Mouse (Mus musculus): ENCODE measurements around the gene Tmem211. TPM values are rescaled to one million over a fixed set of nuclear protein-coding genes. Genes with fewer than 3 reads are reported as not detected.

Tmem211 gene
- polyA plus RNA-seq, 1 experiment: not detected

DNA sequence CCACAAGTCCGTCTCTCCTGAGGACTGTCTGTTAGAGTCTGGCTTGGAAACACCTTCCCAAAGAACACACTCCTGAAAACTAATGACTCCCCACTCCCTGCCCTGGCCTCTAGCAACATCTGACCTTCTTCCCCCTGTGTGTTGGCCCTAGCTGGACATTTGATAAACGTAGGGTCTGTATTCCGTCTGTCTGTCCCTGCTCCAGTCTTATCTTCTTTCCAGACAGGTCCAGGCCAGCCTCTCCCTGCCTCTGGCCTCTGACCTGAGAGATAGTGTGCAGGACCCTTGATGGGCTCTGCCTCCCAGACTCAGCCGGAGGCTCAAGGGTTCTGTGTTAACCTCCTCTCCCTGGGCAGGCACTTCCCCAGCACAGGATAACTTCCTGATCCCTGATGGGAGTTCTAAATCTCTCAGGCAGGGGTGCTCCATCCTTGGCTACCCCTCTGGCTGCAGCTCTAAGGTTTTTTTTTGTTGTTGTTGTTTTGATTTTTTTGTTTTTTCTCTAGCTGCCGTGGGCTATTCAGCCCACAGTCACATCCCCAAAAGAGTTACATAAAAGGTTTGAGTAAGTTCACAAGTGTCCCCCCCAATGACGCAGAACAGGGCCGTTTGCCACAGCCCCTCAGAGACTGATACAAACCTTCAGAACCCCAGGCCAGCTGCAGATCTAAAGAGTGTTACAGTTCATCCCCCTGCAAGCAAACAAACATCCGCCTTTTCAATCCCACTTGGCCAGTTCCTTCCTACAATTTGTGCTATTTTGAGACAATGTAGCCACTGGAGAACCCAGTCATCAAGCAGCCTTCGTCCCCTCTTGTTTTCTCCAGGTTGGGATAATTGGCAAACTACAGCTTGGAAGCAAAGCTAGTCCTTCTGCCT, 29.6 kb upstream of the Tmem211 start:
- TF ChIP-seq POLR2A (IDR thresholded peaks at IDR 0.05; ENCODE audit: low read depth, low read length) (no peak), CTCF (IDR thresholded peaks at IDR 0.05; ENCODE audit: borderline replicate concordance, insufficient read depth, low read length) (no peak)
- H3K4me3 ChIP-seq (ENCODE audit: insufficient read depth, low read length): no peak overlapping the region
- H3K4me1 ChIP-seq (ENCODE audit: control insufficient read depth, insufficient read depth, low read length): no peaks in the 10 kb centered on the region
- no peak overlapping the region for H3K27ac ChIP-seq (ENCODE audit: insufficient read depth, low read length)

DNA sequence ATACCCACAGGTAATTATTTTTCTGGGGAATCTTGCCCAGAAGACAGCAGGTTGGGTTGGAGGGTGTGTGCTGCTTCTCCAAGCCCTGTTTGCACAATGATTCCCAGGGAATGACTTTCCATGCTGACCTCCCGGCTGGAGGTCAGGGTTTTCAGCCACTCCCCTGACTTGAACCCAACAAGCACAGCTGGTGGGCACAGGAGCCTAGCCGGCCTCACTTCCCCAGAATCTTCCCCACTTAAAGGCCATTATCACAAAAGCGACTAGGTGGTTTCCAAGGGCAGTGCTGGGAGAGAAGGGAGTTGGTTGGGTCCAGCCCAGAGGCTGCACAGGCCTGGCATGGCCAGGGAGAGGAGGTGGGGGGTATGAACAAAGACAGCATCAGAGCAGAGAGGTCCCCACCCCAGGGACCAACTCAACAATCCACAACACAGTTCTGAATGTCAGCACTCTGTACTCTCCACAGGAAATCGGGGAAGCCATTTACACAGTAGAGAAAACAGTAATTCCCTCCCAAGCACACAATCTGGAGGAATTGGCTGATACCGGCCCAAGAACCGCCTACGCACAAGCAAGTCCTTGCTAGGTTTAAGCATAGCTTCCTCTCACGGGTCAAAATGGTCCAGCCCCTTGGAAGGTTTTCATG, 27.5 kb upstream of the Tmem211 start:
- H3K4me1 ChIP-seq (ENCODE audit: control insufficient read depth, insufficient read depth, low read length): no peaks in the 10 kb centered on the region
- TF ChIP-seq CTCF (IDR thresholded peaks at IDR 0.05; ENCODE audit: borderline replicate concordance, insufficient read depth, low read length) (no peak), POLR2A (IDR thresholded peaks at IDR 0.05; ENCODE audit: low read depth, low read length) (no peak)
- no peak overlapping the region for H3K4me3 ChIP-seq (ENCODE audit: insufficient read depth, low read length)
- H3K27ac ChIP-seq (ENCODE audit: insufficient read depth, low read length): no peak overlapping the region

GRCm38 (mm10) chr5:113199772-113200134, 27.0 kb upstream of the Tmem211 start:
- Histone ChIP-seq H3K4me1 (ENCODE audit: control insufficient read depth, insufficient read depth, low read length) (no peaks in the 10 kb centered on the region), H3K4me3 (ENCODE audit: insufficient read depth, low read length) (no peak overlapping the region), H3K27ac (ENCODE audit: insufficient read depth, low read length) (no peak overlapping the region)
- TF ChIP-seq CTCF (IDR thresholded peaks at IDR 0.05; ENCODE audit: borderline replicate concordance, insufficient read depth, low read length) (no peak), POLR2A (IDR thresholded peaks at IDR 0.05; ENCODE audit: low read depth, low read length) (no peak)

DNA sequence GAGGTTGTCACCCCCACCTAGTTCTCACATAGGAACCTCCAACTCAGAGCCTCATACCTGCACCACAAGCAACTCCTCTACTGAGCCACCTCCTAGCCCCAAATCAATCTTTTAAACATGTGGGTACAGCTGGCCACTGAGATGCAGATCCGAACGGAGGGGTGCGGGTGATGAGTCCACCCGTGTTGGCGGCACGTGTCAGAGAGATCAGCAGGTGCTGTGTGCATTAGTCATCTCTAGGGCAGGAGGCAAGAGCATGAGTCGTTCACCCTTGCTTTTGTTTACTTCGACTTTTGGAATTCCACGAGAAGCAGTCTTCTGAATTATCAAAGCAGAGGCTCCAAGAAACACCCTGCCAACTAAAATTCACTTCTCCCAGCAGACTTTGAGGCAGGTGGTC, 22.5 kb upstream of the Tmem211 start:
- Histone ChIP-seq H3K27ac (ENCODE audit: insufficient read depth, low read length) (no peak overlapping the region), H3K4me3 (ENCODE audit: insufficient read depth, low read length) (no peak overlapping the region), H3K4me1 (ENCODE audit: control insufficient read depth, insufficient read depth, low read length) (peaks cover 7% of the 10 kb centered on the region)
- TF ChIP-seq POLR2A (IDR thresholded peaks at IDR 0.05; ENCODE audit: low read depth, low read length) (no peak), CTCF (IDR thresholded peaks at IDR 0.05; ENCODE audit: borderline replicate concordance, insufficient read depth, low read length) (no peak)

DNA sequence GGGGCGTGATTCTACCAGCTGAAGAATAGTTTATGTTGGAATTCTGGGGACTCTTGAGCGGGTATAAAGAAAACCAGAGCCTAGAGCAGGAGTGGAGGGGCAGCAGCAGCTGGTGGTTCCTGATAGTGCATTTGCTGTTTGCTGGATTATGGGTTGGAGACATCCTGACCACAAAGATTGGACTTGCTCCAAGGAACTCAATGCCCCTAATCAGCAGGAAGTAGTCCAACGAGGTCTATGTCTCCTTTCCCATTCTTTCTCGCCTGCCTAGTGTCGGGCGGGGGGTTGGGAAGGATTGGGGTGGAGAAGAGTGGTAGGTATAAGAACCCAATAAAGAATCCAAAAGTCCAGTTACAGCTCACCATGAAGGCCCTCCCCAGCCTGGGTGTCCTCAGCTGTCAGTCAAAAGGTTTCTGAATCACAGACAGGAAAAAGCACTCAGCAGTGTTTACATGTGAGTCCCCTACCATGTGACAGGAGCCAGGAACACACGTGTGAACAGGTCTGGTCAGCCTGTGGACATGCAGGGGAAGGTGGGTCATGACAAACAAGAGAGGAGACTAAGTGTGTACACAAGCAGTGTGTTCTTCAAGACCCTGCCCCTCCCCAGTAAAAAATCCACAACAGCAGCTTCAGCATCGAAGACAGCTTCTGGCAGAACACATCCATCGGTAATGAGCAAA, 19.9 kb upstream of the Tmem211 start:
- no peak overlapping the region for H3K4me3 ChIP-seq (ENCODE audit: insufficient read depth, low read length)
- TF ChIP-seq CTCF (IDR thresholded peaks at IDR 0.05; ENCODE audit: borderline replicate concordance, insufficient read depth, low read length) (no peak), POLR2A (IDR thresholded peaks at IDR 0.05; ENCODE audit: low read depth, low read length) (no peak)
- H3K27ac ChIP-seq (ENCODE audit: insufficient read depth, low read length): no peak overlapping the region; the same call in 1 of the 2 replicates
- H3K4me1 ChIP-seq (ENCODE audit: control insufficient read depth, insufficient read depth, low read length): peaks cover 7% of the 10 kb centered on the region

GRCm38 (mm10) chr5:113208048-113208447, 18.7 kb upstream of the Tmem211 start:
- no peak overlapping the region for H3K4me3 ChIP-seq (ENCODE audit: insufficient read depth, low read length)
- no peak for TF ChIP-seq POLR2A (IDR thresholded peaks at IDR 0.05; ENCODE audit: low read depth, low read length)
- no peak for TF ChIP-seq CTCF (IDR thresholded peaks at IDR 0.05; ENCODE audit: borderline replicate concordance, insufficient read depth, low read length)
- peaks cover 7% of the 10 kb centered on the region for H3K4me1 ChIP-seq (ENCODE audit: control insufficient read depth, insufficient read depth, low read length)
- H3K27ac ChIP-seq (ENCODE audit: insufficient read depth, low read length): peak overlapping the region; percentile 28

DNA sequence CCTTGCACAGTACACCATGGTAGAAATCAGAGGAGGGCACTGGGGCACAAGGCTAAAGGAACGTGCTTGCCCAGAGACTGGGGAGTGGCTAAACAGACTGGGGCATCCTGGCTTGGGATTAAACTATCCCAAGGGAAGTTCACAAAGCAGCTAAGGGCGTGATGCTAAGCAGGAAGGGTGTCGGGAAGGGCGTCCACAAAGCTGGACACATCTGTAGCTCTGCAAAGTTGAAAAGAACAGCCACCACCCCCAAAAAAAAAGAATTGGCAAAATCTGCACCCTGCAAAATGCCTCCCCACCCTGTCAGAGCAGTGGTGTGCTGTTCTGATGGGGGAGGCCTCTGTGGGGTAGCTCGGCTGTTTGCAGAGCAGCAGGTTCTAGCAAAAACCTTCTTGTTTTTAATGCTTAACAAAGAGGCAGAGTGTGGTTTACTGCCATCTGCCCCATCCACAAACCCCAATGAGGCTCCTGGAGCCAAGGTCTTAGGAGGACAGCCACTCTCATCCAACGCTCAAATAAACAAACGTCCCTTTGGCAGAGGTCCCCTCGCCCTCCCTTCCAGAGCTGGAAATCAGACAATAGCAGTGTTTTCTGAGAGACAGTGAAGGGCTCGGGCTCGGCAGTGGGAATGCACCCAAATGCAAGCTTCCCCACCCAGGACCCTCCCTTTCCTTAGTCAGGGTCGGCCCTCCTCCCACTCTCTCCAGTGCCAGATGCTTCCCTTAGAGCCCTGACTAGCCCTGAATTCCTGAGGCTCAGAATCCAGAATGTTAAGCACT, 17.9 kb upstream of the Tmem211 start:
- H3K27ac ChIP-seq (ENCODE audit: insufficient read depth, low read length): peak overlapping the region; percentile 28
- peaks cover 7% of the 10 kb centered on the region for H3K4me1 ChIP-seq (ENCODE audit: control insufficient read depth, insufficient read depth, low read length)
- no peak overlapping the region for H3K4me3 ChIP-seq (ENCODE audit: insufficient read depth, low read length)
- TF ChIP-seq CTCF (IDR thresholded peaks at IDR 0.05; ENCODE audit: borderline replicate concordance, insufficient read depth, low read length) (no peak), POLR2A (IDR thresholded peaks at IDR 0.05; ENCODE audit: low read depth, low read length) (no peak)

GRCm38 (mm10) chr5:113209401-113209750, 17.3 kb upstream of the Tmem211 start:
- H3K4me1 ChIP-seq (ENCODE audit: control insufficient read depth, insufficient read depth, low read length): peaks cover 7% of the 10 kb centered on the region
- no peak overlapping the region for H3K4me3 ChIP-seq (ENCODE audit: insufficient read depth, low read length)
- peak overlapping the region; percentile 19 for H3K27ac ChIP-seq (ENCODE audit: insufficient read depth, low read length)
- TF ChIP-seq CTCF (IDR thresholded peaks at IDR 0.05; ENCODE audit: borderline replicate concordance, insufficient read depth, low read length): no peak
- TF ChIP-seq POLR2A (IDR thresholded peaks at IDR 0.05; ENCODE audit: low read depth, low read length): no peak

DNA sequence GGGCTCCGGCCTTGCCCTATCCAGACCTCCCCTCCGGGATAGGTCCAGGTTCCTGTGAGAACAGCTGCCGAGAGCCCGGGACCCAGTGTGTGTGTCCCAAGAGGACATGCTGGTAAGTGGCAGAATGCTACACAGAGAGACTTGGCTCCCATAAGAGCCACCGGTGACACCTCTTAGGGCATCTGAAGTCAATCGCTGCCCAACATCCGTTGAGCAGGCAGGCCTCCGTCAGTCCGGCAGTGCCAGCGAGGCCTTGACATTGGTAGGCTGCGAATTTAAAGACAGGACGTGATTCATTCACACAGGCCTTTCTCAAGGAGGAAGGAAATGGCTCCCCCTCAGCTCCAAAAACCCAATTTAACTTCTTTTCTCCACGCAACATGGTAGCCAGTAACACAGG, 16.8 kb upstream of the Tmem211 start:
- Histone ChIP-seq H3K27ac (ENCODE audit: insufficient read depth, low read length) (peak overlapping the region; percentile 19), H3K4me3 (ENCODE audit: insufficient read depth, low read length) (no peak overlapping the region), H3K4me1 (ENCODE audit: control insufficient read depth, insufficient read depth, low read length) (peaks cover 7% of the 10 kb centered on the region)
- no peak for TF ChIP-seq CTCF (IDR thresholded peaks at IDR 0.05; ENCODE audit: borderline replicate concordance, insufficient read depth, low read length)

All from embryonic fibroblast, embryonic 13.5 days (primary cell).